Mouse (Mus musculus): Measurements from ENCODE around the gene Tmem252. TPM values are rescaled to one million over a fixed set of nuclear protein-coding genes. Genes with fewer than 3 reads are reported as not detected.

Gene Tmem252
- total RNA-seq, 2 experiments from 2014 or later = 0.08 TPM

- H3K4me3 ChIP-seq = peak overlapping the region; percentile 23
- TF ChIP-seq CTCF (IDR thresholded peaks at IDR 0.05) = peak; percentile 37
- DNase-seq = peak; percentile 28
- peak overlapping the region; percentile 66 for H3K27ac ChIP-seq
- intact Hi-C loops (cut with DNase I) = no loop called here
Measured at GRCm38 (mm10) chr19:24653230-24653799, 20.5 kb upstream of the Tmem252 start.

DNA sequence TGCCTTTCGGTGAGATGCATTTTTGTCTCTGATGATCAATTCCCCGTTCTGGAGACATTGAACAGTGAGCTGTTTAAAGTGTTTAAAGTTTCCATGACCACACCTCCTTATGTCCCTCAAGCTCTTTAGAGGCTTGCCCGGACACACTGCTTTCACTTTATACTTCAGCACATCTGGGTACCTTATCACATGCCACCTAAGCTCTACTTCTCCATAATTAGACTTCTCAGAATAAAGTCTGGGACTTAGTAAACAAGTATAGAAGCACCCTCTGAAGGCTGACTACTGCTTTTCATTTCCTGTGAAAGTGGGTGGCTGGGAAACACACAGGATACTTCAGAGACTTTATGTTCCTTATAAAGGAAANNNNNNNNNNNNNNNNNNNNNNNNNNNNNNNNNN, 16.8 kb upstream of the Tmem252 start:
- no peak for TF ChIP-seq CTCF (IDR thresholded peaks at IDR 0.05)
- Histone ChIP-seq H3K27ac (no peak overlapping the region), H3K4me3 (no peak overlapping the region)
- no peak for DNase-seq
- intact Hi-C loops (cut with DNase I) = no loop called here

- Histone ChIP-seq H3K27ac (no peak overlapping the region), H3K4me3 (no peak overlapping the region)
- DNase-seq = no peak
- TF ChIP-seq CTCF (IDR thresholded peaks at IDR 0.05) = no peak
- intact Hi-C loops (cut with DNase I) = no loop called here
Measured at GRCm38 (mm10) chr19:24662346-24662745, 11.5 kb upstream of the Tmem252 start.

GRCm38 (mm10) chr19:24665771-24666170, 8.0 kb upstream of the Tmem252 start:
- TF ChIP-seq CTCF (IDR thresholded peaks at IDR 0.05) = no peak
- Histone ChIP-seq H3K27ac (no peak overlapping the region), H3K4me3 (no peak overlapping the region)
- intact Hi-C loops (cut with DNase I) = no loop called here
- no peak for DNase-seq

GRCm38 (mm10) chr19:24667527-24667926, 6.3 kb upstream of the Tmem252 start:
- no peak for TF ChIP-seq CTCF (IDR thresholded peaks at IDR 0.05)
- intact Hi-C loops (cut with DNase I) = no loop called here
- H3K27ac ChIP-seq = no peak overlapping the region
- no peak for DNase-seq
- H3K4me3 ChIP-seq = no peak overlapping the region

GRCm38 (mm10) chr19:24671571-24671970, 2.2 kb upstream of the Tmem252 start:
- Histone ChIP-seq H3K4me3 (no peak overlapping the region), H3K27ac (peak overlapping the region; percentile 20)
- intact Hi-C loops (cut with DNase I) = no loop called here
- DNase-seq = no peak
- TF ChIP-seq CTCF (IDR thresholded peaks at IDR 0.05) = no peak

- intact Hi-C loops (cut with DNase I) = no loop called here
- Histone ChIP-seq H3K4me3 (no peak overlapping the region), H3K27ac (peak overlapping the region; percentile 24)
- DNase-seq = no peak
- TF ChIP-seq CTCF (IDR thresholded peaks at IDR 0.05) = no peak
Measured at GRCm38 (mm10) chr19:24672366-24672960, 1.3 kb upstream of the Tmem252 start.

- TF ChIP-seq CTCF (IDR thresholded peaks at IDR 0.05) = no peak
- Histone ChIP-seq H3K27ac (peak overlapping the region; percentile 25), H3K4me3 (peak overlapping the region; percentile 26)
Measured at GRCm38 (mm10) chr19:24673331-24673730, 477 bp upstream of the Tmem252 start.

GRCm38 (mm10) chr19:24676429-24676828, 2.6 kb downstream of the Tmem252 start:
- Histone ChIP-seq H3K27ac (peak overlapping the region; percentile 49), H3K4me3 (peak overlapping the region; percentile 21)
- DNase-seq = peak; percentile 27
- TF ChIP-seq CTCF (IDR thresholded peaks at IDR 0.05) = no peak
- intact Hi-C loops (cut with DNase I) = no loop called here

More at GRCm38 (mm10) chr19:24673331-24673730, 477 bp upstream of the Tmem252 start:
- intact Hi-C loops (cut with DNase I) = no loop called here
- no peak for DNase-seq

- DNase-seq = no peak
- intact Hi-C loops (cut with DNase I) = no loop called here
- no peak overlapping the region for H3K4me3 ChIP-seq
- no peak for TF ChIP-seq CTCF (IDR thresholded peaks at IDR 0.05)
- H3K27ac ChIP-seq = no peak overlapping the region
Measured at GRCm38 (mm10) chr19:24677242-24677984, 3.6 kb downstream of the Tmem252 start.

DNA sequence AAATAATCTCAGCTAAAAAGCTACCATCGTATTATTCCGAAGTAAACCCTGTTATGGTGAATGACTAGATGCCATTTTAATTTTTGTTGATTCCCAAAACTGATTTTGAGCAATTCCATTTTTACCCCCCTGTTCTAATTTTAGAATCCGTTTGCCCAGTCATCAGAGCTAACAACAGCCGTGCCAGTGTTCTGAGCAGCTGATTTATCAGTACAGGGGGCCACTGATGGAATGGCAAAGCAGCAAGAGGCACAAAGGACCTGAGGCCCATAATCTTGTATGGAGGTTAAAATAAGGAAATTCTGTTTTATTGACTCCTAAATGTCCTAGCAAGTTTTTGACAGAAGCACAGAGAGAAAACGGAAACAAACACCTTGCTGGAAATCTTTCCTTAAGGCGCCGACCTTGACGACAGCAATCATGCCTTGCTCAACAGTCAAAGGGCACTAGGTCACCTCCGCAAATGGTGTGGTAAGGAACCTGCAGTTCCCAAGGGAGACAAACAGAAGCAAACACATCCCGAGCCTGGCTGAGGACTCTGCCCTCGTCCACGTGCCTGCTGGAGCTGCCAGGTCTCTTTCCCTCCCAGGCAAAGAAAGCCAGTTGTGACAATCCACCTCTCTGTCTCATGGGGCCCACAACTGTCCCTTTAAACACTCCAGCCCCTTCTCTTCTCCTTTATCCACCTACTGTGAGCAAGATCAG, 9.4 kb downstream of the Tmem252 start:
- intact Hi-C loops (cut with DNase I) = no loop called here
- no peak for TF ChIP-seq CTCF (IDR thresholded peaks at IDR 0.05)
- H3K27ac ChIP-seq = peak overlapping the region; percentile 53; the same call in 1 of the 2 replicates
- DNase-seq = peak; percentile 45
- no peak overlapping the region for H3K4me3 ChIP-seq

DNA sequence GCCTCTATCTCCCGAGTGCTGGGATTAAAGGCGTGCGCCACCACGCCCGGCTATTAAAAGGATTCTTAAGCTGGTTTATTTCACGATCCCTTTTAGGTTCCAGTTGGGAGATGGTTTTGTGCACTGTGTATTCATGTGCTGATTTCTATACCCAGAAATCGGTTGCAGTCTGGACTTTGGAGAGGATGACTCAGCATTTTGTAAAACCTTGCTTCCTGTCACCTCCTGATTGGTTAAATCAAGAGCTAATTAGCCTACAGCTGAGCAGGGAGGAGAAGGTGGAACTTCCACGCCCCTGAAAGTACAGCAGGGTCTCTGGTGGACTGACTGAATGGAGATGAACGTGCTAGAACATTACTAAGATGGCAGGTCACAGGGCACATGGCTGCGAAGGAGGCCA, 12.6 kb downstream of the Tmem252 start:
- intact Hi-C loops (cut with DNase I) = no loop called here
- no peak overlapping the region for H3K4me3 ChIP-seq
- H3K27ac ChIP-seq = no peak overlapping the region
- no peak for DNase-seq
- no peak for TF ChIP-seq CTCF (IDR thresholded peaks at IDR 0.05)

DNA sequence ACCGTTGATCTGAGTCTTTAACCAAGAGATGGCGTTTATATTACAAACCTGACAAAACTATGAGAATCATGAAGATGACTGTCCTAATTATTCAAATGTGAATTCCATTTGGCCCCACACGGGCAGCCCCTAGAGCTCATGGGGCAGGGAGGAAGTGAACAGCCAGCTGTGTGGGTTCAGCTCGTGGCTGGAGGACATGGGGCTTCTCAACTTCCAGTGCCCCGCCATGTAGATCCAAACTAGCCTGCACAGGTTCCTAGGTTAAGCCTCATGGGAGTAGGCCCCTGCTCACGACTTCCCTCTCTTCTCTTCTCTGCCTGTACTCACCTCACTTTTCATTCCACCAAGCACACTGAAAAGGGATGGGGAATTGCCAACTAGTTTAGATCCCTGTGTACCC, 14.5 kb downstream of the Tmem252 start:
- Histone ChIP-seq H3K27ac (no peak overlapping the region), H3K4me3 (no peak overlapping the region)
- intact Hi-C loops (cut with DNase I) = no loop called here
- no peak for TF ChIP-seq CTCF (IDR thresholded peaks at IDR 0.05)
- DNase-seq = no peak

Measured in gastrocnemius, adult 2 months (tissue).